Mouse (Mus musculus): Measurements from ENCODE around the gene Gm13285. TPM values are rescaled to one million over a fixed set of nuclear protein-coding genes. Genes with fewer than 3 reads are reported as not detected.
"Not testable (repeated sequence)": the region's sequence is repeated elsewhere in the genome, so short reads cannot be mapped to it uniquely, and the experiment has no call there.

Gm13285 gene
- polyA plus RNA-seq, 1 experiment from 2014 or later, result 1.2 TPM

- peaks cover 16% of the 10 kb centered on the region for H3K27me3 ChIP-seq
- WGBS, result 0% methylated on average over 7 of the region's 34 CpGs
- not testable (repeated sequence) for H3K9ac ChIP-seq; H3K36me3 ChIP-seq; H3K9me3 ChIP-seq (replicated peaks); H3K27ac ChIP-seq; H3K4me1 ChIP-seq; ATAC-seq (replicated peaks; ENCODE audit: low FRiP score); H3K4me3 ChIP-seq (replicated peaks)
- H3K4me2 ChIP-seq, result peak overlapping the region; percentile 44; the same call in 1 of the 2 replicates
Observed at GRCm38 (mm10) chr4:88805761-88806160, 6.3 kb downstream of the Gm13285 start.

DNA sequence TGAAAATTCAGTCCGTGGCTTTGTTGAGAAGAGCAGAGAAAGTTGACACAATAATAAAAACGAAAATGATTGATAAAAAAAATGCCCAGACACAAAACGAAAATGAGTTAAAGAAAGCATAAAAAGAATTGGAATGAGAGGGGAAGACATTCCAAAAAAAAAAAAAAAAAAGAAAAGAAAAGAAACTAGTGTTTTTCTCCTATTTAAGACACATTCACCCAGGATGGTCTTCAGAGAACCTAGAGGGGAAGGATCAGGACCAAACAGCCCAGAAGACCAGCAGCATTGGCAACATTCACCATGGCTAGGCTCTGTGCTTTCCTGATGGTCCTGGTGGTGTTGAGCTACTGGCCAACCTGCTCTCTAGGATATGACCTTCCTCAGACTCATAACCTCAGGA lies 16.5 kb downstream of the Gm13285 start, which contains the start of gene Ifna7:
Gene Ifna7 (plus strand): TSS at position 301 of the 400 bp plus-strand sequence.
- H3K9ac ChIP-seq, result no peak within 1 kb of the TSS
- 59% methylated on average over 3 of the region's 3 CpGs for WGBS
- H3K27me3 ChIP-seq, result no peaks in the 10 kb centered on the region; the same call in 1 of the 2 replicates
- H3K4me3 ChIP-seq (replicated peaks), result no peak within 1 kb of the TSS
- no peak for ATAC-seq (replicated peaks; ENCODE audit: low FRiP score)
- H3K27ac ChIP-seq, result no peak within 1 kb of the TSS
- H3K4me2 ChIP-seq, result no peak within 1 kb of the TSS
- no peaks in the 10 kb centered on the region for H3K4me1 ChIP-seq
- H3K9me3 ChIP-seq (replicated peaks), result no peaks in the 10 kb centered on the region
- no peaks in the 10 kb centered on the region for H3K36me3 ChIP-seq

DNA sequence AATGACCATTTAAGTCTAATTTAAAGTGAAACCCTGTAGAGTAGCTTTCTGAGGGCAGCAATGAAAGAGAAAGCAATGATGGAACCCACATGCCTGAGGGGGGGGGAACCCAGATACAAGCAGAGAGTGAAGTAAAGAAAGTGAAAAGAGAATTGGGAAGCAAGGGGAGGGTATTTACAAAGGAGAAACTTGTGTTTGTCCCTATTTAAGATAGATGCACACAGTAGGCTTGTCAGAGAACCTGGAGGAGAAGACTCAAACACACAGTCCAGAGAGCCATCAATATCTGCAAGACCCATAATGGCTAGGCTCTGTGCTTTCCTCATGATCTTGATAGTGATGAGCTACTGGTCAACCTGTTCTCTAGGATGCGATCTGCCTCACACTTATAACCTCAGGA lies 20.2 kb downstream of the Gm13285 start, which contains the start of gene Ifna11:
Gene Ifna11 (plus strand): TSS at position 301 of the 400 bp plus-strand sequence.
- Histone ChIP-seq H3K36me3 (no peaks in the 10 kb centered on the region), H3K27me3 (no peaks in the 10 kb centered on the region; the same call in 1 of the 2 replicates), H3K4me3 (replicated peaks) (no peak within 1 kb of the TSS), H3K9me3 (replicated peaks) (no peaks in the 10 kb centered on the region), H3K9ac (no peak within 1 kb of the TSS), H3K4me1 (no peaks in the 10 kb centered on the region), H3K27ac (no peak within 1 kb of the TSS), H3K4me2 (no peak within 1 kb of the TSS)
- no peak for ATAC-seq (replicated peaks; ENCODE audit: low FRiP score)
- WGBS, result 74% methylated on average over 1 of the region's 1 CpGs

DNA sequence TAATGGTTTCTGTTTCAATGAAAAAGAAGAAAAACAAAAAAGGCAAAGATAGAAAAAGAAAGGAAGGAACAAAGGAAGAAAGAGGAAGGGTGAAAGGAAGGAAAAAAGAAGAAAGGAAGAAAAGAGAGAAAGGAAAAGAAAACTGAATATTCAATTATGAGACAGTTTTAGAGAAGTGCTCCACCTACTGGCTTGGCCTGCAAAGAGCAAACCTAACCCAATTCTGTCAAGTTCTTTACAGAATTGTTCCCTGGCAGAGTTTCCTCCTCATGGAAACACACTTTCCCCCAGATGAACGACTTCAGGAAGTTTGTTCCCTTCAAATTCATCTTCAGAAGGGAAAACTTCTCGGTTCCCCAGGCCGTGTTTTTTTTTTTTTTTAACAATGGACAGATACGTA lies 23.5 kb downstream of the Gm13285 start:
- 25% methylated on average over 4 of the region's 4 CpGs for WGBS

GRCm38 (mm10) chr4:88827116-88827515 lies 27.7 kb downstream of the Gm13285 start, which contains the start of gene Ifna6:
TSS of gene Ifna6 (plus strand) at chr4:88827416.
- H3K9ac ChIP-seq; H3K9me3 ChIP-seq (replicated peaks); H3K4me3 ChIP-seq (replicated peaks); ATAC-seq (replicated peaks; ENCODE audit: low FRiP score); H3K4me2 ChIP-seq; H3K4me1 ChIP-seq; H3K27me3 ChIP-seq; H3K27ac ChIP-seq; H3K36me3 ChIP-seq: not testable (repeated sequence)

More for the DNA sequence above, 23.5 kb downstream of the Gm13285 start:
- no peak overlapping the region for H3K4me2 ChIP-seq
- H3K27me3 ChIP-seq, result no peaks in the 10 kb centered on the region; the same call in 1 of the 2 replicates
- no peak overlapping the region for H3K27ac ChIP-seq
- no peaks in the 10 kb centered on the region for H3K9me3 ChIP-seq (replicated peaks)
- no peak for ATAC-seq (replicated peaks; ENCODE audit: low FRiP score)
- no peak overlapping the region for H3K9ac ChIP-seq
- no peaks in the 10 kb centered on the region for H3K4me1 ChIP-seq
- no peak overlapping the region for H3K4me3 ChIP-seq (replicated peaks)
- no peaks in the 10 kb centered on the region for H3K36me3 ChIP-seq

DNA sequence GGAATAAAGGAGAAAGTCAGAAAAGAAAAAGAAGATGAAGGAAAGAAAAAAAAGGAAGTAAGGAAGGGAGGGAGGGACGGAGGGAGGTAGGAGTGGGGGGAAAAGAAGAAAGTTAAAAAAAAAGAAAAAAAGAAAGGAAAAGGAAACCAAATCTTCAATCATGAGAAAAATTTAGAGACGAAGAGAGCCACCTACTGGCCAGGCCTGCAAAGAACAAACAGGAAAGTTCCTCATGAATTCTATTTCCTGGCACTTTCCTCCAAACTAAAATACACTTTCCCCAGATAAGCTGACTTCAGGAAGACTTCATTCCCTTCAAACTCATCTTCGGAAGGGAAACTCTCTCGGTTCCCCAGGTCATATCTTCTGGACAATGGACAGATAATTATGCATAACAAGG lies 31.1 kb downstream of the Gm13285 start:
- Histone ChIP-seq H3K27me3 (no peaks in the 10 kb centered on the region; the same call in 1 of the 2 replicates), H3K4me1 (no peaks in the 10 kb centered on the region), H3K9me3 (replicated peaks) (no peaks in the 10 kb centered on the region), H3K27ac (no peak overlapping the region), H3K4me2 (no peak overlapping the region), H3K9ac (no peak overlapping the region), H3K36me3 (no peaks in the 10 kb centered on the region), H3K4me3 (replicated peaks) (no peak overlapping the region)
- ATAC-seq (replicated peaks; ENCODE audit: low FRiP score), result no peak
- 33% methylated on average over 4 of the region's 4 CpGs for WGBS

- WGBS, result 79% methylated on average over 1 of the region's 1 CpGs
- not testable (repeated sequence) for H3K9ac ChIP-seq; H3K4me2 ChIP-seq; H3K4me1 ChIP-seq; ATAC-seq (replicated peaks; ENCODE audit: low FRiP score); H3K4me3 ChIP-seq (replicated peaks); H3K27me3 ChIP-seq; H3K9me3 ChIP-seq (replicated peaks); H3K36me3 ChIP-seq; H3K27ac ChIP-seq
Observed at GRCm38 (mm10) chr4:88835225-88835624, 35.8 kb downstream of the Gm13285 start, which contains the start of gene Ifna5. TSS of gene Ifna5 (plus strand) at chr4:88835525.

GRCm38 (mm10) chr4:88838828-88839227 lies 39.4 kb downstream of the Gm13285 start:
- ATAC-seq (replicated peaks; ENCODE audit: low FRiP score), result no peak
- Histone ChIP-seq H3K9ac (no peak overlapping the region), H3K9me3 (replicated peaks) (no peaks in the 10 kb centered on the region), H3K4me1 (no peaks in the 10 kb centered on the region), H3K4me2 (no peak overlapping the region), H3K27ac (no peak overlapping the region), H3K4me3 (replicated peaks) (no peak overlapping the region), H3K36me3 (no peaks in the 10 kb centered on the region), H3K27me3 (no peaks in the 10 kb centered on the region)
- WGBS, result 38% methylated on average over 3 of the region's 3 CpGs

- 79% methylated on average over 3 of the region's 3 CpGs for WGBS
- Histone ChIP-seq H3K4me3 (replicated peaks) (no peak overlapping the region), H3K27me3 (no peaks in the 10 kb centered on the region), H3K36me3 (no peaks in the 10 kb centered on the region), H3K9ac (no peak overlapping the region), H3K4me1 (no peaks in the 10 kb centered on the region), H3K27ac (no peak overlapping the region), H3K9me3 (replicated peaks) (no peaks in the 10 kb centered on the region), H3K4me2 (no peak overlapping the region)
- no peak for ATAC-seq (replicated peaks; ENCODE audit: low FRiP score)
Observed at GRCm38 (mm10) chr4:88840058-88840457, 40.6 kb downstream of the Gm13285 start.

GRCm38 (mm10) chr4:88841438-88841911 lies 42.0 kb downstream of the Gm13285 start, which contains the start of gene Ifna4:
TSS of gene Ifna4 (plus strand) at chr4:88841861.
- 62% methylated on average over 2 of the region's 2 CpGs for WGBS
- ATAC-seq (replicated peaks; ENCODE audit: low FRiP score), result no peak
- Histone ChIP-seq H3K36me3 (no peaks in the 10 kb centered on the region), H3K4me3 (replicated peaks) (no peak within 1 kb of the TSS), H3K27ac (no peak within 1 kb of the TSS), H3K9ac (no peak within 1 kb of the TSS), H3K4me2 (no peak within 1 kb of the TSS), H3K27me3 (no peaks in the 10 kb centered on the region), H3K4me1 (no peaks in the 10 kb centered on the region), H3K9me3 (replicated peaks) (no peaks in the 10 kb centered on the region)

DNA sequence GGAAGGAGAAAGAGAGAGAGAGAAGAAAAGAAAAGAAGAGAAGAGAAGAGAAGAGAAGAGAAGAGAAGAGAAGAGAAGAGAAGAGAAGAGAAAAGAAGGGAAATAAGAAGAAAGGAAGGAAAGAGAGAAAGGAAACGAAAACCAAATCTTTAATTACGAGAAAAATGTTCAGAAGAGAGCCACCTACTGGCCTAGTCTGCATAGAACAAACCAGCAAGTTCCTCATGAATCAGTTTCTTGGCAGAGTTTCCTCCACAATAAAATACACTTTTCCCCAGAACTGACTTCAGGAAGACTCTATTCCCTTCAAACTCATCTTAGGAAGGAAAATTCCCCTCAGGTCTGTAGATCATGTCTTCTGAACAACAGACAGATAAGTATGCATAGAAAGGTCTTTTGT lies 45.9 kb downstream of the Gm13285 start:
- Histone ChIP-seq H3K27me3 (no peaks in the 10 kb centered on the region), H3K9me3 (replicated peaks) (no peaks in the 10 kb centered on the region), H3K4me1 (no peaks in the 10 kb centered on the region), H3K4me3 (replicated peaks) (no peak overlapping the region), H3K27ac (no peak overlapping the region), H3K4me2 (no peak overlapping the region), H3K36me3 (no peaks in the 10 kb centered on the region), H3K9ac (no peak overlapping the region)
- no peak for ATAC-seq (replicated peaks; ENCODE audit: low FRiP score)
- WGBS, result 50% methylated on average over 2 of the region's 2 CpGs

- Histone ChIP-seq H3K27ac (no peak within 1 kb of the TSS), H3K4me2 (no peak within 1 kb of the TSS), H3K4me1 (no peaks in the 10 kb centered on the region), H3K36me3 (no peaks in the 10 kb centered on the region), H3K9me3 (replicated peaks) (no peaks in the 10 kb centered on the region), H3K4me3 (replicated peaks) (no peak within 1 kb of the TSS), H3K27me3 (no peaks in the 10 kb centered on the region), H3K9ac (no peak within 1 kb of the TSS)
- ATAC-seq (replicated peaks; ENCODE audit: low FRiP score), result no peak
- WGBS, result 97% methylated on average over 1 of the region's 1 CpGs
Observed at GRCm38 (mm10) chr4:88849698-88850097, 50.2 kb downstream of the Gm13285 start, which contains the start of gene Ifna1. TSS of gene Ifna1 (plus strand) at chr4:88850087.
